In genomic region chr7:101836271-101837153, GRCm38 (mm10) we compare ENCODE assay signal across 8 mouse cellular contexts. TPM values are rescaled to one million over a fixed set of nuclear protein-coding genes. Genes with fewer than 3 reads are reported as not detected.
DNase-seq lines count a peak whose midpoint lies in the region; ATAC-seq and TF ChIP-seq lines count a peak whose summit lies in the region.

No protein-coding gene starts in this region.

- peaks cover 2% of the 10 kb centered on the region; the same call in 1 of the 2 replicates for H3K36me3 ChIP-seq in hindbrain, postnatal 0 days (ENCODE audit: insufficient read depth, low read length)

- peak overlapping the region; percentile 99 for H3K4me2 ChIP-seq in hindbrain, postnatal 0 days (ENCODE audit: low read depth, low read length)

- peak; percentile 70 for ATAC-seq in hindbrain, postnatal 0 days
- peak; percentile 70 for ATAC-seq in megakaryocyte-erythroid progenitor cell, adult 5-6 weeks (replicated peaks; ENCODE audit: low FRiP score, low TSS enrichment, poor library complexity, severe bottlenecking)

- no peaks in the 10 kb centered on the region for H3K4me1 ChIP-seq in hindbrain, postnatal 0 days (ENCODE audit: insufficient read depth, low read length)

- no peaks in the 10 kb centered on the region; the same call in 1 of the 2 replicates for H3K27me3 ChIP-seq in hindbrain, postnatal 0 days (ENCODE audit: insufficient read depth, low read length)

- H3K4me3 ChIP-seq in hindbrain, postnatal 0 days (ENCODE audit: low read length), result peak overlapping the region; percentile 67

- peak overlapping the region; percentile 89 for H3K27ac ChIP-seq in hindbrain, postnatal 0 days

- intact Hi-C loops in left cerebral cortex, postnatal 4 days (cut with DNase I), result no loop called here

- DNase-seq in MN1 (ENCODE audit: low spot score), result peak; percentile 39
- peak; percentile 15 for DNase-seq in c-Kit-positive CD71-positive TER-119-positive erythroid progenitor cells, embryonic 14.5 days (ENCODE audit: low spot score)
- DNase-seq in frontal cortex, postnatal 36 days (ENCODE audit: low spot score in 2 of 2), result peak; percentile 38 to 45
- peak; percentile 73 for DNase-seq in hindbrain, postnatal 0 days (ENCODE audit: low spot score)
- peak; percentile 76 for DNase-seq in left cerebral cortex, postnatal 4 days
- DNase-seq in right cerebral cortex, postnatal 14 days, result peak; percentile 69
- DNase-seq in yolk sac, embryonic 10.5 days (ENCODE audit: low spot score), result peak; percentile 79

- H3K9me3 ChIP-seq in hindbrain, postnatal 0 days (ENCODE audit: low read length), result no peaks in the 10 kb centered on the region

- H3K9ac ChIP-seq in hindbrain, postnatal 0 days (replicated peaks; ENCODE audit: low read length), result peak overlapping the region; percentile 70

- no peak for TF ChIP-seq CTCF in hindbrain, postnatal 0 days (IDR thresholded peaks at IDR 0.05; ENCODE audit: low read depth)

- WGBS in hindbrain, postnatal 0 days, result under 1% methylated on average over 63 of the region's 63 CpGs

RNA-seq across cellular contexts. Expression of gene Inppl1, which starts 1.5 kb away (rescaled TPM):
- total RNA-seq in hindbrain, postnatal 0 days (2014; rRNA removed), result 28.2 and 30.0 TPM in 2 replicates
- 10.3 and 14.3 TPM in 2 replicates for polyA plus RNA-seq in hindbrain, postnatal 0 days (2015; fragmentation: Nextera tagmentation; extraction: Ambion mirVana)
- total RNA-seq in left cerebral cortex, postnatal 4 days (2021), result 10 to 100 TPM; 17.8 to 18.8 TPM
- total RNA-seq in megakaryocyte-erythroid progenitor cell, adult 5-6 weeks (2014; fragmentation: Nextera tagmentation), result 2.1 and 4.6 TPM in 2 replicates
- 3.5 and 10.2 TPM in 2 replicates for total RNA-seq in megakaryocyte-erythroid progenitor cell, adult 5-6 weeks (2017)

RNA-seq across cellular contexts. Expression of gene Phox2a, which starts 18.4 kb away (rescaled TPM):
- total RNA-seq in hindbrain, postnatal 0 days (2014; rRNA removed), result 3.7 and 4.5 TPM in 2 replicates
- polyA plus RNA-seq in hindbrain, postnatal 0 days (2015; fragmentation: Nextera tagmentation; extraction: Ambion mirVana), result 2.0 and 2.1 TPM in 2 replicates
- not detected for total RNA-seq in left cerebral cortex, postnatal 4 days (2021)
- total RNA-seq in megakaryocyte-erythroid progenitor cell, adult 5-6 weeks (2014; fragmentation: Nextera tagmentation), result not detected in 2 replicates
- total RNA-seq in megakaryocyte-erythroid progenitor cell, adult 5-6 weeks (2017), result not detected in 2 replicates

RNA-seq across cellular contexts. Expression of gene Folr2, which starts 20.5 kb away (rescaled TPM):
- total RNA-seq in hindbrain, postnatal 0 days (2014; rRNA removed), result 1.8 and 7.1 TPM in 2 replicates
- 2.2 and 2.3 TPM in 2 replicates for polyA plus RNA-seq in hindbrain, postnatal 0 days (2015; fragmentation: Nextera tagmentation; extraction: Ambion mirVana)
- total RNA-seq in left cerebral cortex, postnatal 4 days (2021), result under 1 TPM in 1 of 2 experiments, not detected in 1; 0.40 TPM
- not detected in 2 replicates for total RNA-seq in megakaryocyte-erythroid progenitor cell, adult 5-6 weeks (2014; fragmentation: Nextera tagmentation)
- total RNA-seq in megakaryocyte-erythroid progenitor cell, adult 5-6 weeks (2017), result not detected in 2 replicates

RNA-seq across cellular contexts. Expression of gene Anapc15, which starts 27.0 kb away (rescaled TPM):
- total RNA-seq in hindbrain, postnatal 0 days (2014; rRNA removed), result 49.3 and 59.8 TPM in 2 replicates
- polyA plus RNA-seq in hindbrain, postnatal 0 days (2015; fragmentation: Nextera tagmentation; extraction: Ambion mirVana), result 65.1 and 67.3 TPM in 2 replicates
- total RNA-seq in left cerebral cortex, postnatal 4 days (2021), result 10 to 100 TPM; 37.0 to 40.0 TPM
- total RNA-seq in megakaryocyte-erythroid progenitor cell, adult 5-6 weeks (2014; fragmentation: Nextera tagmentation), result 131 and 132 TPM in 2 replicates
- 85.3 and 93.1 TPM in 2 replicates for total RNA-seq in megakaryocyte-erythroid progenitor cell, adult 5-6 weeks (2017)

RNA-seq across cellular contexts. Expression of gene Folr1, which starts 34.1 kb away (rescaled TPM):
- 19.3 and 28.8 TPM in 2 replicates for total RNA-seq in hindbrain, postnatal 0 days (2014; rRNA removed)
- polyA plus RNA-seq in hindbrain, postnatal 0 days (2015; fragmentation: Nextera tagmentation; extraction: Ambion mirVana), result 78.5 and 93.8 TPM in 2 replicates
- 1 to 10 TPM in 1 of 2 experiments, under 1 TPM in 1; 0.40 to 1.4 TPM for total RNA-seq in left cerebral cortex, postnatal 4 days (2021)
- total RNA-seq in megakaryocyte-erythroid progenitor cell, adult 5-6 weeks (2014; fragmentation: Nextera tagmentation), result 1.3 TPM in 1 of 2 replicates, not detected in the other
- total RNA-seq in megakaryocyte-erythroid progenitor cell, adult 5-6 weeks (2017), result not detected in 2 replicates

Comparison
In these comparisons a context has a peak if more than half of its experiments do, and no peak if none do; other contexts are left out.
1. Peak in every context shown above with its lines: DNase-seq, ATAC-seq, H3K4me3 ChIP-seq and H3K27ac ChIP-seq.
2. DNase-seq: peak in every context shown above with its lines; median percentile 79 in yolk sac, embryonic 10.5 days; 76 in left cerebral cortex, postnatal 4 days; 73 in hindbrain, postnatal 0 days; 69 in right cerebral cortex, postnatal 14 days; 42 in frontal cortex, postnatal 36 days; 39 in MN1; 15 in c-Kit-positive CD71-positive TER-119-positive erythroid progenitor cells, embryonic 14.5 days.